Mouse (Mus musculus): ENCODE data around the gene Rbks.

GRCm38 (mm10) chr5:31613852-31614286 is 83.6 kb downstream of the Rbks start:
- TF ChIP-seq CTCF (IDR thresholded peaks at IDR 0.05; ENCODE audit: low read depth, low read length) (peak; percentile 3), POLR2A (IDR thresholded peaks at IDR 0.05; ENCODE audit: insufficient read depth, low read length) (peak; percentile 68)

All from ES-Bruce4 (cell line).